7 mouse cellular contexts compared by ENCODE assay signal in genomic region chr7:119895639-119896512, GRCm38 (mm10). TPM values are rescaled to one million over a fixed set of nuclear protein-coding genes. Genes with fewer than 3 reads are reported as not detected.
A peak's percentile ranks its signal among the peaks of the same experiment; 100 is the strongest.
DNase-seq lines count a peak whose midpoint lies in the region; ATAC-seq lines count a peak whose summit lies in the region.

TSS of gene Lyrm1 (plus strand) at chr7:119895861.
TSS of gene Dcun1d3 (minus strand) at chr7:119896298.

- peak; percentile 84 for ATAC-seq in granulocyte monocyte progenitor cell, adult 5-6 weeks (replicated peaks; ENCODE audit: poor library complexity, severe bottlenecking)
- ATAC-seq in midbrain, embryonic 13.5 days, result peak; percentile 98

- 0 out of 2 replicates have a peak, but pooled peaks cover 2% of the 10 kb centered on the region for H3K36me3 ChIP-seq in limb, embryonic 10.5 days
- no peaks in the 10 kb centered on the region for H3K36me3 ChIP-seq in midbrain, embryonic 13.5 days

- H3K27ac ChIP-seq in limb, embryonic 10.5 days, result peak within 1 kb of the TSS; percentile 94
- peak within 1 kb of the TSS; percentile 96 for H3K27ac ChIP-seq in midbrain, embryonic 13.5 days

- no peaks in the 10 kb centered on the region for H3K27me3 ChIP-seq in limb, embryonic 10.5 days (ENCODE audit: low read depth, poor library complexity, severe bottlenecking)
- H3K27me3 ChIP-seq in midbrain, embryonic 13.5 days, result no peaks in the 10 kb centered on the region

- WGBS in limb, embryonic 10.5 days, result under 1% methylated on average over 63 of the region's 63 CpGs
- WGBS in midbrain, embryonic 13.5 days, result under 1% methylated on average over 61 of the region's 63 CpGs

- peak; percentile 97 for DNase-seq in adrenal gland, adult 8-10 months
- DNase-seq in embryo, embryonic 9.5 days (ENCODE audit: extremely low spot score), result peak; percentile 99
- DNase-seq in kidney, adult 11 months, result peak; percentile 98
- peak; percentile 99 for DNase-seq in limb, embryonic 10.5 days (ENCODE audit: low spot score)
- peak; percentile 87 for DNase-seq in spleen, adult 12 weeks (ENCODE audit: low spot score)

- peak within 1 kb of the TSS; percentile 81 for H3K4me2 ChIP-seq in midbrain, embryonic 13.5 days (replicated peaks)

- H3K9ac ChIP-seq in midbrain, embryonic 13.5 days (replicated peaks), result peak within 1 kb of the TSS; percentile 93

- peak within 1 kb of the TSS; percentile 79 for H3K4me3 ChIP-seq in limb, embryonic 10.5 days
- H3K4me3 ChIP-seq in midbrain, embryonic 13.5 days (replicated peaks), result peak within 1 kb of the TSS; percentile 86

- no peaks in the 10 kb centered on the region for H3K9me3 ChIP-seq in limb, embryonic 10.5 days (replicated peaks)
- H3K9me3 ChIP-seq in midbrain, embryonic 13.5 days, result no peaks in the 10 kb centered on the region

- peaks cover 21% of the 10 kb centered on the region for H3K4me1 ChIP-seq in limb, embryonic 10.5 days
- peaks cover 46% of the 10 kb centered on the region for H3K4me1 ChIP-seq in midbrain, embryonic 13.5 days (replicated peaks)

RNA-seq across cellular contexts. Expression of gene Lyrm1, which starts in this region (rescaled TPM):
- 1 to 10 TPM; 5.7 to 6.9 (median 5.8) TPM for total RNA-seq in adrenal gland, adult 8-10 months (2022)
- total RNA-seq in granulocyte monocyte progenitor cell, adult 5-6 weeks (2014; fragmentation: Nextera tagmentation), result 6.2 and 19.4 TPM in 2 replicates
- total RNA-seq in granulocyte monocyte progenitor cell, adult 5-6 weeks (2017), result 3.8 and 5.0 TPM in 2 replicates
- polyA plus RNA-seq in limb, embryonic 10.5 days (2016; fragmentation: Nextera tagmentation; extraction: Ambion mirVana), result 6.4 and 7.2 TPM in 2 replicates
- 17.3 and 17.9 TPM in 2 replicates for polyA plus RNA-seq in midbrain, embryonic 13.5 days (2015; fragmentation: Nextera tagmentation; extraction: Ambion mirVana)

RNA-seq across cellular contexts. Expression of gene Dcun1d3, which starts in this region (rescaled TPM):
- total RNA-seq in adrenal gland, adult 8-10 months (2022), result 10 to 100 TPM; 21.8 to 35.5 (median 26.6) TPM
- 4.7 and 10.3 TPM in 2 replicates for total RNA-seq in granulocyte monocyte progenitor cell, adult 5-6 weeks (2014; fragmentation: Nextera tagmentation)
- total RNA-seq in granulocyte monocyte progenitor cell, adult 5-6 weeks (2017), result 4.0 and 9.7 TPM in 2 replicates
- polyA plus RNA-seq in limb, embryonic 10.5 days (2016; fragmentation: Nextera tagmentation; extraction: Ambion mirVana), result 10.8 and 12.0 TPM in 2 replicates
- 18.8 and 18.9 TPM in 2 replicates for polyA plus RNA-seq in midbrain, embryonic 13.5 days (2015; fragmentation: Nextera tagmentation; extraction: Ambion mirVana)

Comparison
In these comparisons a context has a peak if more than half of its experiments do, and no peak if none do; other contexts are left out.
1. Peak in every context shown above with its lines: DNase-seq, ATAC-seq, H3K4me3 ChIP-seq and H3K27ac ChIP-seq.